Mouse (Mus musculus) mouse embryonic stem cell (cell line): ENCODE measurements around the gene Cryzl1.

Experiments used
- in situ Hi-C, 2 experiments: fragments of 300-500 bp; cut with MboI; formaldehyde crosslinking; loops; 1 replicate in 1 of 2; 3 replicates in 1 of 2; pipeline ENCODE4 v1.14.3; 2019 to 2020; ENCODE audit warnings: low sequenced_read_pairs in 2 of 2, low pct_unique_long_range_greater_than_20kb in 1 of 2, mixed read lengths in 1 of 2; ENCODE audit not compliant: unreplicated experiment in 1 of 2

Cryzl1 gene

DNA sequence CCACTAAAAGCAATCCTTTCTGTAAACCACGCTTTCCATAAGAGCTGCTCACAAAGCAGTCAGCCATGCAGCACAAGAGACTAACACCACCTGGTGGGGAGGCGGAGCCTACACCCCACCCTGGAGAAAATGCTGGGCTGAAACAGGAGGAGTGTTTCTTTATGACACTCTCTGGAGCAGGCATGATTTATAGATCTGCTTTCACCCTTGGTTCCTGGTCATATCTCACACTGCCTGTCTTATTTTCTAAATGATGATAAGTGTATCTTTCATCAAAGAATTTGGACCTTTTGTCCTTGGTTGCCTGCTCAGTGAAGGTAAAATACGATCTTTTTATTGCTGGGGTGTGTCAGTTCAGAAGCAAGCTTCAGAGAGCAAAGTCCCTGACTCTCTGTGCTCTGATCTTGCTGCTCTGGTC, 26.0 kb downstream of the Cryzl1 start:
- in situ Hi-C loops, result loop anchor here in 1 of 2 experiments (25.0 kb wide), 1 partner anchor 210 kb away; no protein-coding TSS in a partner anchor

DNA sequence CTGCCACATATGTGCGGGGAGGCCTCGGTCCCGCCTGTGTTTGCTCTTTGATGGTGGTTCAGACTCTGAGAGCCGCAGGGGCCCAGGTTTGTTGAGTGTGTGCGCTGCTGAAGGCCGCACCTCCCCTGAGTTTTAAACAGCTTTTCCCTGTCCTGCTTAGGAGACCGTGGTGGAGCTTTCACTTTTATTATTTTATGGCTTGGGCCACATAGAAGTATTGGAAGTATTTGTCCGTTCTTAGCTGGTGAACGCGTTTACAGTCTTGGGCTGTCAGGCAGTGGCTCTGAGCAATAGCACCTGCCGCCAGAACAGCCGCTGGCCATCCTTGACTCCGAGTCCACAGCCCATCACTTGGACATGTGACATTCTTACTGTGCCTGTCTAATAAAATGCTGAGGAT, 26.9 kb downstream of the Cryzl1 start:
- in situ Hi-C loops, result loop anchor here in 1 of 2 experiments (25.0 kb wide), 1 partner anchor 210 kb away; no protein-coding TSS in a partner anchor

- in situ Hi-C loops, result loop anchor here in 1 of 2 experiments (10.0 kb wide), 1 partner anchor 216 kb away; no protein-coding TSS in a partner anchor
Observed at GRCm38 (mm10) chr16:91698995-91699394, 29.8 kb downstream of the Cryzl1 start.

DNA sequence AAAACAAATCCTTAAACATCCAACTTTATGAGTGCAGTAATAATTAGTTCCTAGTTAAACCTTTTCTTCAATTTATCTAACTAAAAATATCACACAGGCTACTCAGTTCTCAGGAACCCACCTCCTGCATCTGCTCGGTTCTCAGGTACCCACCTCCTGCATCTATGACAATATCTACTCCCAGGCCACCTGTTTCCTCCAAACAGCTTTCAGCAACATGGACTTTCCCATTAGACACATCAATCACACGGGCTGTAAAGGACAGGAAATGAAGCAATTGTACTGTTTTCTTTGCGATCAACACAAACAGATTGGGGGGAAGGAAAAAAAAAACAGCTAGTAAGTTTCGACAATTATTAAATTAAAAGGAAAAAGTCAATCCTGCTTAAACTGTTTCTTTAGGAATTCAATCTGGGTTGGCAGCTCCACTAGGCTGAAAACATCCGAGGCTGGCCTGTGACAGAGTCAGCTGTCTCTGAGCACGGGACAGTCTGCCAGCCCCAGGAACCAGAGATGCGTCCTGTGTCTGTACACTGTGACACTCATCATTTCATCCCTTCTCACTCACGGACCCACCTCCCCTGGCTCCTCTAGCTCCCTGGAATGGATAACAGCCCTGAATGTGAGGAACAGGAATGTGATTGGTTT, 33.5 kb downstream of the Cryzl1 start:
- in situ Hi-C loops, result loop anchor here in 1 of 2 experiments (10.0 kb wide), 1 partner anchor 220 kb away; no protein-coding TSS in a partner anchor

DNA sequence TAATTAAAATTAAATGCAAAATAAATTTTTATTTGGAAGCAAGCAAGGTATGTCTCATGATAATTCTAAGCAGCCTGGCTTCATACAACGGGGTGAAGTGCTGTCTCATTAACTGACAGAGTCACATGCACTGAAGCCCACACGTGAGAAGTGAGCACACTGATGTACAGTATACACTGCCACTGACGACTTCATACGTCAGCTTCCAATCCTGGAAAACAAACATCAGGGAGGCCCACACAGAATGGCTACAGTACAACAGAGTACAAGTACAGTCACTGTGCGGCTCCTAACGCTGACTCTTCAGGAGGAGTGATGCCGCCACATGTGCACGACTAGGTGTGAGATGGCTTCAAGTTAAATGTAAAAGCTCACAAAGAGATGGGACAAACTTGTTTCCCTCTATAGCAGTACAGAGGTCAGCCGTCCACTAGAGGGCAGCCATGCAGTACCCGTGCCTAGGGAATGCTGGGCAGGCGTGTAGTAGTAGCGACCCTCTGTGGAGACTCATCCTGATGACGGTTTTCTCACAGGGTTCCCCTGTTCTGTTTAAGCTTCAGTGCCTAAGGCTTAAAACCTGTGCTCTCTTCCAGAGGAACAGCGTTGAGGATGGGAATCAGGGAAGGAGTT, 34.2 kb downstream of the Cryzl1 start:
- in situ Hi-C loops, result loop anchor here in 1 of 2 experiments (10.0 kb wide), 1 partner anchor 220 kb away; no protein-coding TSS in a partner anchor

- in situ Hi-C loops, result loop anchor here in 1 of 2 experiments (10.0 kb wide), 1 partner anchor 225 kb away; no protein-coding TSS in a partner anchor
Observed at GRCm38 (mm10) chr16:91689791-91690190, 39.0 kb downstream of the Cryzl1 start.

DNA sequence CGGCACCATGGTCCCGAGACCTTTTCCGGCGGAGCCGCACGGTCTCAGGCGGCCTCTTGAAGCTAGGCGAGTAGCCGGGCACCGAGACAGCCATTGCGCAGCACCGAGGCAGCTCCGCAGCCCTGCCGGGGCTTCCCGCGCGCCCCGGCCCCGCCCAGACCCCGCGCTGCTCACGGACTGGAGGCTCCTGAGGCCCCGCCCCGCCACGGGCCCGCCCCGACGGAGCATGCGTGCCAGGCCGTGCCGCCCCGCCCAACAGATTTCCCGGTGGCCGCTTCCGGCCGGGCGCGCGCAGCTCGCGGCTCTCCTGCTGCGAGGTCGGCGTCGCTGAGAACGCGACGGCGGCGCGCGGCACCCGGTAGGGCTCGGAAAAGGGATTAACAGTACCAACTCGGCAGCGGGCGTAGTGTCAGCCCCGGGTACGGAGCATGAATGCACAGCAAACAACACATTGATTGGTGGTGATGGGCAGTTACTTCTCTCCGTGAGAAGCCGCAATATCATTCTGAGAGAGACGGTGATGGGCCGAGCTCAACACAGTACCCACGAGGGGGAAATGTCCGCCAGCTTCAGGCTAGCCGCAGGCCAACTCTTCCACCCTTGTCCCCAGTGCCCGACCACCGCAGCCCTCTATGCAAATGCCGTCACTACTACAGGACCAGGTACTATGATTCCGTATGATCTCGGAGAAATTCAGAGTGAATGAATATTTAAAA, 40.0 kb downstream of the Cryzl1 start, which contains the start of gene Donson:
Donson (minus strand) TSS at position 152 of the 716 bp plus-strand sequence.
- in situ Hi-C loops, result no loop called here

GRCm38 (mm10) chr16:91688023-91688618, 40.7 kb downstream of the Cryzl1 start:
- in situ Hi-C loops, result no loop called here

GRCm38 (mm10) chr16:91686369-91686768, 42.4 kb downstream of the Cryzl1 start:
- in situ Hi-C loops, result no loop called here

DNA sequence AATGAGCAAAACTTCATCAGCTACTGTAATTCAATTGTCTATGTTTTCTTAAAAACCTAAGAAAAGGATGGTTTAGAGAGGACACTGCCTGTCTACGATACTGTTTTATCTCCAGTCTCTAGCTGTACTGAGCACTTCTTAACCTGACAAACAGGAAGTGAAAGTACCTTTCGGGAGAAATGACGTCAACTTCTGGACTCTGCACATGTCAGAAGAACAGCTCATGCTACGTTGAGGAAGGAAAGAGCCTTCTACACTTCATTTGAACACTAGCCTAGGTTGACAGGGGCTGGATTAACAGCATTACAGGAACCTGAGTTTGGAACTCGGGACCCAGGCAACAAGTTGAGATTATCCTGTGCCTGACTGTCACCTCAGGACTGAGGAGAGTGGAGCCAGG, 43.2 kb downstream of the Cryzl1 start:
- in situ Hi-C loops, result no loop called here

DNA sequence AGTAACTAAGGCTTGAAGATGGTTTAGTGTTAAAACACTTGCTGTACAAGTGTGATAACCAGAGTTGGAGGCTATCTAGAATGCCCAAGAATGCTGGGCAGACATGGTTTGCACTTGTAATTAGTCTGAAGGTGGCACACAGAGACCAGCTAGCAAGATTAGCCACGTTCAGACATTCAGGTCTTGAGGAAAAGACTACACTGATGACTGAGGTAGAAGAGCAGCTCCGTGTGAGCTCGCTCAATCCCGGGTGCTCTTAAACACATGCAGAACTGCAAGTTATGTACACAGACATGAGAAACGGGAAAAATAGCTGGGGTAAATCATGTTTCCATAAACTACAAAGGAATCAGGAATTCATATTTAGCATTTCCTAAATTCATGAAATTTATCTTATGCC, 48.1 kb downstream of the Cryzl1 start:
- in situ Hi-C loops, result no loop called here

GRCm38 (mm10) chr16:91678147-91678911, 50.4 kb downstream of the Cryzl1 start:
- in situ Hi-C loops, result no loop called here

- in situ Hi-C loops, result no loop called here
Observed at GRCm38 (mm10) chr16:91674500-91674899, 54.3 kb downstream of the Cryzl1 start.

- in situ Hi-C loops, result no loop called here
Observed at GRCm38 (mm10) chr16:91663795-91664194, 65.0 kb downstream of the Cryzl1 start.

GRCm38 (mm10) chr16:91662336-91662735, 66.4 kb downstream of the Cryzl1 start:
- in situ Hi-C loops, result no loop called here

- in situ Hi-C loops, result no loop called here
Observed at GRCm38 (mm10) chr16:91661397-91661796, 67.4 kb downstream of the Cryzl1 start.

GRCm38 (mm10) chr16:91659798-91660197, 69.0 kb downstream of the Cryzl1 start:
- in situ Hi-C loops, result no loop called here

DNA sequence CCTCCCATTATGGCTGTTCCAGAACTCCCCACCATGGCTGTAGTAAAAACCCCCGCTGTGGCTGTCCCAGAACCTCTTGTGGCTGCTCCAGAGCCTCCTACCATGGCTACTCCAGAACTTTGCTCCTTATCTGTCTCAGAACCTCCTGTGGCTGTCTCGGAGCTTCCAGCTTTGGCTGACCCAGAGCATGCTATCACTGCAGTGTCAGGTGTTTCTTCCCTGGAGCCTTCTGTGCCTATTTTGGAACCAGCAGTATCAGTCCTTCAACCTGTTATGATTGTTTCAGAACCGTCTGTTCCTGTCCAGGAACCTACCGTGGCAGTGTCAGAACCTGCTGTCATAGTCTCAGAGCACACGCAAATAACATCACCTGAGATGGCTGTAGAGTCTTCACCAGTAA, 70.3 kb downstream of the Cryzl1 start:
- in situ Hi-C loops, result no loop called here
